Mouse (Mus musculus) c-Kit-positive CD71-positive TER-119-negative erythroid progenitor cells, embryonic 14.5 days (primary cell): Measurements from ENCODE around the gene Bcl2a1b.
"Not testable (repeated sequence)": the region's sequence is repeated elsewhere in the genome, so short reads cannot be mapped to it uniquely, and the experiment has no call there.

Experiments used
- DNase-seq: peaks from one replicate; pipeline ENCODE4 v3.0.0-alpha.2; 2013; ENCODE audit warnings: low read depth

Bcl2a1b gene

GRCm38 (mm10) chr9:89240516-89241019 is 41.6 kb downstream of the Bcl2a1b start:
- not testable (repeated sequence) for DNase-seq

GRCm38 (mm10) chr9:89253400-89253799 is 54.4 kb downstream of the Bcl2a1b start:
- no peak for DNase-seq

GRCm38 (mm10) chr9:89256556-89257335 is 57.7 kb downstream of the Bcl2a1b start:
- DNase-seq, result no peak
